Mouse (Mus musculus) left cerebral cortex, adult 9 months (tissue): Measurements from ENCODE around the gene Dync1i1.

ENCODE experiments used
- DNase-seq, 2 experiments: peaks; one replicate each; pipeline ENCODE4 v3.0.0; 2022; ENCODE audit warnings: low spot score in 2 of 2

The Dync1i1 gene

DNA sequence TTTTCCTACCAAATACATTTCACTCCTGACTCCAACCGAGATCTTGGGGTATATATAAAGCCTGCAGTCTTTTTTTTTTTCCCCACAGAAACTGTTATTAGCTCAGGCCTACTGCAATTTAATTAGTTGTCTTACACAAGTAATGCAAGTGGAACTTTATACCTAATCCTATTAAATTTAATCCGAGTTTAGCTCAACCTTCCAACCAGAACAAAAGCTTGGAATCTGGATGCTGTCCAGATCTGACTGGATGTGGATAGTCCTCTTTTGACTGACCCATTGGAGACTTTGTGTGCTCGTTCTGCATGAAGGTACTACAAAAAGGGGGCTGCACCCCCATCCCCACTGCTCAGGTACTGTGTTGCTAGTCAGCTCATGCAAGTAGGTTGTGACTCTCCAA, 328.5 kb downstream of the Dync1i1 start:
- DNase-seq = no peak

DNA sequence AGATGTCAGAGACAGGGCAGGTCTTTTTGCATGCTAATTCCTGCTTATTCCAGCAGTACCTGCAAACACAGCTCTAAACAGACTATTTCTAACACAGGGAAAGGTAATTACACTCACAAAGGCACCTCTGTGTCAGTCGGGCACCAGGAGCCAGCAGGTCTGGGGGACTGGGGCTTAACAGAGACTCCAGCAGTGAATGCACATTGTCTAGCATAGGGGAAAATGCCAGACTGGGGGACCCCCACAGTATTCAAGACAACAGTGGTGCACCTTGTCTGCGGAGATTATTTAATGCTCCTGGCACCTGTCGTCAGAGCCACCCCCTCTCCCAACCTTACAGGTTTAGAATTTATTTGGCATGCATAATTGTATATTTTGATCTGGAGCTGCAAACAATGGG, 333.1 kb downstream of the Dync1i1 start:
- DNase-seq = no peak

DNA sequence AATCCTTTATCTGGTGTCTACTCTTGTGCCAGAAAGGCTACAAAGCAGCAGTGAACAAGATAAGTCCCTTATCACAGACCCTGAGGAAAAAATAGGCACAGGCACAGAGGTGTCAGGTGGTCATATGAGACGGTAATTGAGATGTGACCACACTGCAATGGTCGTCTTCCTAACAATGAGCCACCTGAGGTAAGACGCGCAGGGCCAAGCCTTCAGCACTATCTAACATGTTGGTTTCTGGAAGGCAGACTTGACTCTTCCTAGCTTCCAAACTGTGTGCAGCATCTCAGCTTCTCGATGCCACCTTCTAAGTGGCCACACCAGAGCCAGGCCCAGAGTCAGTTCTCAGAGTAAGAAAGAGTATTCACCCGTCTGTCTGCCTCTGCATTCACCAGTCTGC, 341.8 kb downstream of the Dync1i1 start:
- DNase-seq = no peak

DNA sequence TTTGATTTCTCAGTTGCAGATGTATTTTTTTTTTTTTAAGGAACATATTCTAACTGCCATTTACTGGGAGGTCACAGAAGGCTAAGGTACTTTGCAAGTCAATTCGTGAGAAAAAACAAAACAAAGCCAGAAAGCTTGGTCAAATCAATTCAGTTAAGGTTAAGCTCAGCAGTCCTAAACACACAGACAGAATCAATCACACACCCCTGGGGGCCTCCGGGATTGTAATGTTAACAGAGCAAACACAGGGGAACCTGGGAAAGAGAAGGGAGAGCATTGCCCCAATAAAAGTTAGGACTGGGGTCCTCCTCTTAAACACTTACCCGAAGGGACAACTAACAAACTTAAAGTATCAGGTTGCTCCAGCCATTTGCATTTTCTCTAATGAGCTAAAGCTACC, 344.6 kb downstream of the Dync1i1 start:
- DNase-seq = no peak

DNA sequence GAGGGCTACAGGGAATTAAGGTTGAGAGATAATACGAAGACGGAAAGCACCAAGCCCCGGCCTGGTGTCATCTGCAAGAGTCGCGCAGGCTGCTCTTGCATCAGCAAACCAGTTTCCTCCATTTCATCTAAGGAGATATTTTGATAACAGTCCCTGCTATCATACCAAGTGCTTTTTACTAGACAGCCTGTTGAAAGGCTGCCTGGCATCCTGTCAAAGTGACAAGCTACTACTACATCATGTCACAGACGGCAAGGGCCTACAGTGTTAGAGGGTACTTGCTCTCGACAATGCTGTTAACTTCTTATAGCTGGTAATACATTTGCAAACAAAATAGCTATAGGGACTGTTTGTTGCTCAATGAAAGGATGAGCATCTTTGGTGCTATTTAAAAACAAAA, 345.6 kb downstream of the Dync1i1 start:
- no peak for DNase-seq

DNA sequence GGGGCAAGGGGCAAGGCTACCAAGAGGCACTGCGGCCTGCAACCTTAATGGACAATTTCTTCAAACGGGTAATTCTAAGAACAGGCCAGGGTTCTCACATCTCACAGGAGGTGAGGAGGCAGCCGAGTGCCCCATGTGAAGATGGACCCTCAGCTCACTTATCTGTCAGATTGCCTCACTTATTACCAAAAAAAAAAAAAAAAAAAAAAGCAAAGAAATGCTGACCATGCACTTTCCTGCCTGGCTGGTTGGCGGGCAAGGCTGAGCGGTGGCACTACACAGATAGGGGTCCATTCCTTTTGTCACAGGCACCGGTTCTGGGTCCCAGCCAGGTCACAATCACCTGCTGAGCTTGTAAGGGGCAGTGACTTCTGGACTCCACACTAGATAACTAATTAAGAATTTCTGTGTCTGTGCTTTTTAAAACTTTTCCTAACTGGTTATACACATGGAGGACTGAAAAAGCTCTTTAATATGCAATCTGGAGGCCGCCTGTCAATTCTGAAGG, 350.6 kb downstream of the Dync1i1 start:
- no peak for DNase-seq

DNA sequence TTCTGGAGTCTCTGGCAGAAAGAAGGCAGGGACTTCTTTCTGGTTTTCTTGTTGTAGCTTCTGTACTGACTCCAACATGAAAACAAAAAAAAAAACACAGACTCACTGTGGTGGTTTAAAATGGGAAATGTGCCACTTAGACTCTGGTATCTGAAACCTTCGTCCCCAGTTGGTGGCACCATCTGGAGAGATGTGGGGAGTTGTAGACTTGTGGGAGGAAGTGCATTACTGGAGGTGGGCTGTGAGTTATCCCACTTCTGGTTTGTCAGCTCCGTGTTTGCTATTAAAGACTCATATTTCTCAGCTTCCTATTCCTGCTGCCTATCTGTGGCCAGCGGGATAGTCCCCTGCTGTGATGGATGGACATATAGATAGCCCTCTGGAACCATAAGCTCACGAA, 351.8 kb downstream of the Dync1i1 start:
- no peak for DNase-seq
